Mouse (Mus musculus) bone marrow macrophage, adult 2 months (primary cell): ENCODE results near the gene Psma7. TPM values are rescaled to one million over a fixed set of nuclear protein-coding genes. Genes with fewer than 3 reads are reported as not detected.

Experiments
- H3K27ac ChIP-seq: 2 replicates; pipeline ENCODE4 v1.5.1; 2012; ENCODE audit warnings: low read depth, low read length; ENCODE audit not compliant: insufficient read depth
- H3K4me1 ChIP-seq: 2 replicates; pipeline ENCODE4 v1.6.1; 2012; ENCODE audit warnings: low read length; ENCODE audit not compliant: control insufficient read depth, insufficient read depth
- H3K4me3 ChIP-seq: 2 replicates; pipeline ENCODE4 v1.5.1; 2012; ENCODE audit warnings: mild to moderate bottlenecking, low read length, moderate library complexity; ENCODE audit not compliant: insufficient read depth
- CTCF ChIP-seq: IDR thresholded peaks from 2 replicates; pipeline ENCODE4 v1.5.1; 2012; ENCODE audit warnings: low read depth, mild to moderate bottlenecking, low read length, moderate library complexity
- POLR2A ChIP-seq: IDR thresholded peaks from 2 replicates; pipeline ENCODE4 v1.6.1; 2012; ENCODE audit warnings: mild to moderate bottlenecking, low read depth, low read length, borderline replicate concordance
- polyA plus RNA-seq: library from polyadenylated mRNA; stranded (reverse); fragments of >200 nt; gene quantifications from 2 replicates; pipeline ENCODE4 v1.2.4, GENCODE M21; 2012; ENCODE audit not compliant: missing spikeins, insufficient read depth, insufficient read length

Psma7 gene
- polyA plus RNA-seq, 1 experiment: 150 TPM

GRCm38 (mm10) chr2:180045283-180045682, 3.0 kb upstream of the Psma7 start:
- TF ChIP-seq POLR2A (no peak), CTCF (peak; percentile 45)
- Histone ChIP-seq H3K4me3 (no peak overlapping the region), H3K4me1 (peaks cover 13% of the 10 kb centered on the region), H3K27ac (no peak overlapping the region)

GRCm38 (mm10) chr2:180042858-180043515, 754 bp upstream of the Psma7 start:
- peak overlapping the region; percentile 71 for H3K4me3 ChIP-seq
- H3K4me1 ChIP-seq: peaks cover 23% of the 10 kb centered on the region
- TF ChIP-seq CTCF (no peak), POLR2A (no peak)
- peak overlapping the region; percentile 71 for H3K27ac ChIP-seq

DNA sequence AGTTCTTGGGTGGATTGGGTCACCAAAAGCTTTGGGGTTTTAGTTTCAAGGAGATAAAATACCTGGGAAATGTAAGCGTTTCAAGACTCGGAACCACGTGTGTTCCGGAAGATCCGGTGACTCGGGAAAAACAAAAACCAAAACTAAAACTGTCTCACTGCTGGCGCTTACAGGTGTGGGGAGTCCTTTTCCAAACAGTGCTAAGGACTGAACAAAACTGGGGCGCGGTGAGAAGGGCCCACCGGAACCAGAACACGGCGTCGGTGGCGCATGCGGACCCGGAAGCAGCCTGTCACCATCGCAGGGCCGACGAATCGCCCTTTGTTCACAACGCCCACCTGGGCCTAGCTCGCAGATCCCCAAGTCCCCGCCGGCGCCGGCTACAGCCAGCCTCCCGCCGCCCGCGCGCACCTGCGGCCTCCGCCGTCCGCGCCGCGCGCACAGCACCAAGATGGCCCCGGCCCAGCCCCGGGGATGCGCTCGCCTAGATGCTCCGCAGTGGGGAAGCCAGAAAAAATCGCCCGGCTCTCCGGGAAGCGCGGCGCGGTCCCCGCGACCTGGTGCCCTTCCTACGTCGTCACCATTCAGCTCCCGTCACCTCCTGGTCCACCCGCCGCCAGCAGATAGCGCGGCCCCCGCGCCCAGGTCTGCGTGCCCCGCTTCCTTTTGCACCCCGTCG, 517 bp downstream of the Psma7 start:
- Histone ChIP-seq H3K27ac (peak overlapping the region; percentile 48), H3K4me3 (peak overlapping the region; percentile 71), H3K4me1 (peaks cover 23% of the 10 kb centered on the region)
- TF ChIP-seq CTCF (no peak), POLR2A (no peak)

GRCm38 (mm10) chr2:180040406-180040805, 1.8 kb downstream of the Psma7 start:
- TF ChIP-seq CTCF (no peak), POLR2A (no peak)
- Histone ChIP-seq H3K4me1 (peaks cover 28% of the 10 kb centered on the region), H3K4me3 (peak overlapping the region; percentile 71), H3K27ac (peak overlapping the region; percentile 73)

DNA sequence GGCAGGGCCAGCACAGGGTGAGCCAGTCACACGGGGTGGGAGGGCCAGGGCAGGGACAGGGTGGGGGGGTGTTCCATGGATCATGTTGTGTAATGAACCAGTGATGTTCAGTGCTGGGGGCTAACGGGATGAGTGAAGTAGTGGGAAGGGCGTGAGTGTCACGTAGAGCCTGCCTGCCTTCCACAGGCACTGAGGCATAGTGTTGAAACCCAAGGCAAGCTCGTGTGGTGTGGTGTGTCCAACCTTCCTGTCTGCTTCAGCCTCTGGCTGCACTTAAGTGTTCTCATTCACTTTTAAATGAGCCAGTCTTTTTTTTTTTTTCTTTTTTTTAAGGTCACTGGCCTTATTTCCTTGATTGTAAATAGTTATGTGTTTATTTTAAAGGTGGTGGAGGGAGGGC, 7.5 kb downstream of the Psma7 start:
- peaks cover 41% of the 10 kb centered on the region for H3K4me1 ChIP-seq
- H3K27ac ChIP-seq: no peak overlapping the region
- H3K4me3 ChIP-seq: no peak overlapping the region
- no peak for TF ChIP-seq CTCF
- TF ChIP-seq POLR2A: no peak

DNA sequence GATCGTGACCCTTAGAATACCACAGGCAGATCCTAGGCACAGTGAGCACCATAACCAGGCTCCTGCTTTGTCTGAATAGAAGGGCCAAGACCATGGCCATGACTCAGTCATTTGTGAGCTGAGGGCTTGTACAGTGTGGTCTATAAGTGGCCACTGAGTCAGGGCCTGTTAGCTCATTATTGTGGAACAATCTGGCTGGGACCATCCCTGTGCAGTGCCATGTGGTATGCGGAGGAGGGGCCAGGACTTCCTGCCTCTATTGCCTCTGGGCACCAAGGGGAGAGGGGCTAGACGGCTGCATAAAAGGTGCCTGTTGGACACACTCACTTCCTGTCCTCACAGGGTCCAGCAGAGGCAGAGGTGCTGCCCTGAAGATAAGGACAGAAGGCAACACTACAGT, 8.3 kb downstream of the Psma7 start:
- no peak for TF ChIP-seq CTCF
- no peak for TF ChIP-seq POLR2A
- Histone ChIP-seq H3K27ac (peak overlapping the region; percentile 8), H3K4me1 (peaks cover 36% of the 10 kb centered on the region)

DNA sequence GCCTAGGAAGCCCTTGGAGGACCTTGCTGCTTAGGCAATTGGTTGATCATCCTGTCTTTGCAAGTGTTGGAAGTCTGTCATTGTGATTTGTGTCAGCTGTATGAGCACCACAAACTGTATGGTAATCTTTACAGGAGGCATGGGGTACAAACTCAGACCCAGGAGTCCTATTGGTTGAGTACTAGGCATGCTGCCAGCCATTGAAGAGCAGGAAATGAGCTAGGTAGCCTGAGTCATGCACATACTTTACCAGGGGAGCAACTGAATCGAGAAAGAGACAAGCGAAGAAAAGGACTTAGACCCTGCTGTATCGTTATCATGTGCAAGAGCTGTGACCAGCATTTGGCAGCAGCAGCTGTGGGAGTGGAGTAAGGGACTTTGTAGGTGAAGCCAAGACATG, 9.3 kb downstream of the Psma7 start:
- TF ChIP-seq CTCF: no peak
- no peak for TF ChIP-seq POLR2A
- Histone ChIP-seq H3K4me3 (no peak overlapping the region), H3K27ac (no peak overlapping the region), H3K4me1 (peaks cover 40% of the 10 kb centered on the region)

More for the DNA sequence above, 8.3 kb downstream of the Psma7 start:
- no peak overlapping the region for H3K4me3 ChIP-seq

DNA sequence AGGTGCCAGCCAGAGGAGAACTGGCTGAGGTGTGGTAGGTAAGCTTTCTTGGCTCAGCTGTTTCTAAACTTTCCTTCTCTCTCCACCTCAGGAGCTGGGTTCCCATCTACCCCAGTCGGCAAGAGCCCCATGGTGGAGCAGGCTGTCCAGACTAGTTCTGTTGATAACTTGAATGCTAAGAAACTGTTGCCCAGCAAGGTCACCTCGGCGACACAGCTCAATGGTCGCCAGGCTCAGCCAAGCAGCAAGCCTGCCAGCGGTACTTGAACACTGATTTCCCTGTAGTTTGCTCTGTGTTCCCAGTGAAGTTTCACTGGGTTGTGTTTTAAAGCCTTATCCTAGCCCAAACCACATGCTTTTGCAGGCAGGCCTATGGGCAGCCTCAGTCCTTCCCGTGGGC, 11.0 kb downstream of the Psma7 start:
- Histone ChIP-seq H3K4me1 (peaks cover 52% of the 10 kb centered on the region), H3K4me3 (no peak overlapping the region), H3K27ac (no peak overlapping the region)
- TF ChIP-seq CTCF (no peak), POLR2A (no peak)

- no peak for TF ChIP-seq CTCF
- TF ChIP-seq POLR2A: no peak
- no peak overlapping the region for H3K27ac ChIP-seq
- peaks cover 21% of the 10 kb centered on the region for H3K4me1 ChIP-seq
- no peak overlapping the region for H3K4me3 ChIP-seq
These were observed 14.5 kb downstream of the Psma7 start for GRCm38 (mm10) chr2:180027768-180028167.

DNA sequence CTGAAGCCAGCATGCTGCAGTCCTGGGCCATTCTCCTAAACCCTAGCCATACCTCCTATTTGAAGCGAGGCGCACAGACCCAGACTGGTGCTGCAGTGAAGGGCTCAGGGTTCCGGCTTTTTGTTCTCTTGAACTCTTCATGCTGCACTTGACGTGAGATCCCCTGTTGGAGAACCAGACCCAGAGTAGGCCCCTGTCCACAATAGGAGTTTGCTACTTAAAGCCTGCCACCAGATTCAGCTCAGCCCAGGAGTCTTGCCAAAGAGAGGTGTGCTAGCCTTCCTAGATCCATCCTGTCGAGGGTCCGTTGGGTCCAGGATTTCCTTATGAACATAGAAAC, 16.4 kb downstream of the Psma7 start:
- TF ChIP-seq POLR2A (no peak), CTCF (no peak)
- H3K4me1 ChIP-seq: peaks cover 16% of the 10 kb centered on the region
- H3K4me3 ChIP-seq: peak overlapping the region; percentile 95
- no peak overlapping the region for H3K27ac ChIP-seq
